Mouse (Mus musculus) A20 (cell line): ENCODE results near the gene Banp.
A peak's percentile ranks its signal among the peaks of the same experiment; 100 is the strongest.

Experiments
- DNase-seq: peaks from one replicate; pipeline ENCODE4 v3.0.0-alpha.2; 2011; ENCODE audit warnings: low read depth, low spot score

Banp gene

DNA sequence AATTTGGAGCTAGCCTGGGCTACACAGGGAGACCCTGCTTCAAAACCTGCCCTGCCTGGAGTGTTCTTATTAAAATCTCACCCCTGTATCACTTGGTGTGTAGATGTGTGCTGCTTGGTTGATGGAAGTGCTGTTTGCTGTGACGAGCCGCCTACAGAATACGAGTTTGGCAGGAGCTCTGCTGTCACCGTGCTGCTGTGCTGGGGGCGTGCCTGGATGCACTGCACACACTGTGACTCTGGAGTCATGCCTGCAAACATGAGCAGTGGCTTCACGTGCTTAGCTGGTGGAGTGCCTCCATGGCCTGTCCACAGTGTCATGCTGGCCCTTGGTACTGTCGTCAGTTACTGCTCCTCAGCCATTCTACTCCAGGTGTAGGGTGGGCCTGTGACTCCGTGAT, 109.4 kb downstream of the Banp start:
- no peak for DNase-seq

DNA sequence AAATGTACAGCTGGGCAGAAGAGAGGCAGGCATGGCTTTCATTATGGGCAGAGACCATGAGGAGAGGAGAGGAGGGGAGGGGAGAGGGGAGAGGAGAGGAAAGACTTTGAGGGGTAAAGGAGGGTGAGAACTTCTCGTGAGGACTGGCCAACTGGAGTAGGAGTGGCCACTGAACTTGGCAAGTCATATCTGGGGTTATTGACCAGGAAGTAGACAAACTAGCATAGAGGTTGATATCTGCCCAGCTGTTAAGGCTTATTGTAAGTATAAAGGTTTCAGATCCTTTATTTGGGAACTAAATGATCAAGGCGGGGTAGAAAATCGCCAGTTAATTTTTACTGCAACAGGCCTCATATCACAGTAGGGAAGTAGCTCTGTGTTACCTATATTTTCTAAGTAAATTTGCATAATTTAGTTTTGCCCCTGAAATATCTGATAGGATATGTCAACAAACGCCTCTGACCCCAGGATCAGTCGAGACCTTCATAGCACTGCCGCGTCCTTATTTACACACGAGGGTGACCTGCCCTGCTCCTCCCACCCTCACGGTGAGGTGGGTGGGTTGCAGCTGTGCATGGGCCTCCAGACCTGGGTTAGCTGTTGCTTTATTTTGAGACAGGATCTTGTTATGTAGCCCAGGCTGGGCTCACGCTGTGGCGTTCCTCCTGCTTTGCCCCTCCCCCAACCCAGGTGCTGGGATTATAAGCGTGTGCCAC, 113.1 kb downstream of the Banp start:
- peak; percentile 46 for DNase-seq

DNA sequence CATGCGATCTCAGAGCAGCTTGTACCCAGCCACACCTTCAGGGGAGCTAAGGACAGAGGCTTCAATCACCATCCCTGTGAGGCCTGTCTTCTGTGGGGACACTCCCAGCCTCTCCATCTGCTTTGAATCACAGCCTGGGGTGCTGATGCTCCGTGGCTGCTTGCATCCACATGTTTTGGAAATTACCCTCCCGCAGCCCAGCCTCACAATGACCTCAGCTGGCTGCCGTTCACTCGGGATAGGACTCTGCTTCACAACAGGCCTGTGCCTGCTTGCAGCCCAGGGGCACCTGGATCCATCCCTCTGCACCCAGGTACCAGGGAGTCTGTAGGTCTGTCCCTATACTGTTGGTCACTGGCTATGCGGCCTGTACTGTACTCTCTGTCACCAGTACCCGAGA, 114.8 kb downstream of the Banp start:
- no peak for DNase-seq

DNA sequence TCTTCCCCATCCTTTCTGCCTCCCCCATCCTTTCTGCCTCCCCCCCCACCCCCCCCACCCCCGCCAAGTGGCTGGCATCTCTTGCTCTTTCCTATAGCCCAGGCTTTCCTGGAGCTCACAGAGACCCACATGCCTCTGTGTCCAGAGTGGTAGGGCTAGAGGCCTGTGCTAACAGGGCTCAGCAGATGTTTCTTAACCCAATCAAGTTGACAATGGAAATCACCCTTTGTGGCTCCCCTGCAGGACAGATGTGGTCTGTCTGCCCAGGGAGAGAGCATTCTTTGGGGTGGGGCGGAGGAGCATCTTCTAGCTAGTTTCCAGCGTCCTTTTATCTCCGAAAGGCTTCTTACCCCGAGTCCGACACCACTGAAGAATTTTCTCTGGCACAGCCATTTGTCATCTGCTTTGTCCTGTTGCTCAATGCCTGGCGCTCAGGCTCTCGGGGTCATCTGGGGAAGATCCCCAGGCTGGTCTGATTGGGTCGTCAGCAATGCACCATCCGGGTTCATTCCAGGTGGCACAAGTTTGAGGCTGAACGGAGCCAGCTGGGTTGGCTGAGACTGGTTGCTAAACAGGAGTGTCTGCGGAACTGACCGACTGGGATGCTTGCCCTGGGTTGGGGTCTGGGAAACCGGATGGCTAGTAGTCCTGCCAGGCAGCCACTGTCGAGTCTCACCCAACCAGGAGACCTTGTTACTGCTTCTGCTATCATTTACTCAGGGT, 118.4 kb downstream of the Banp start:
- DNase-seq: no peak

DNA sequence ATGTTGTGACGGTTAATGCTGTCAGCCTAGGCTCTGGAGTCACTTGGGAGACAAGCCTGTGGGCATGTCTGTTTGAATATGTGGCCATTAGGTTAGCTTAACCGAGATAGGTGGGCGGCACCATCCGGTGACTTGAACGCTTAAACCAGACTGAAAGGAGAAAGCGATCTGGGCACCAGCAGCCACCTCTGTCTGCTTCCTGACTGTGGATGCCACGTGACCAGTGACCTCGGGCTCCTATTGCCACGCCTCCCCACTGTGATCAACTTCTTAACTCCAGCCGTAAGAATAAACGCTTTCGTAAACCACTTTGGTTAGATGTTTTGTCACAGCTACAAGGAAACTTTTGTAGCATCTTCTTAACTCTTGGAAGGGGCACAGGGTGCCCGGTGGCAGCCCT, 119.1 kb downstream of the Banp start:
- no peak for DNase-seq

DNA sequence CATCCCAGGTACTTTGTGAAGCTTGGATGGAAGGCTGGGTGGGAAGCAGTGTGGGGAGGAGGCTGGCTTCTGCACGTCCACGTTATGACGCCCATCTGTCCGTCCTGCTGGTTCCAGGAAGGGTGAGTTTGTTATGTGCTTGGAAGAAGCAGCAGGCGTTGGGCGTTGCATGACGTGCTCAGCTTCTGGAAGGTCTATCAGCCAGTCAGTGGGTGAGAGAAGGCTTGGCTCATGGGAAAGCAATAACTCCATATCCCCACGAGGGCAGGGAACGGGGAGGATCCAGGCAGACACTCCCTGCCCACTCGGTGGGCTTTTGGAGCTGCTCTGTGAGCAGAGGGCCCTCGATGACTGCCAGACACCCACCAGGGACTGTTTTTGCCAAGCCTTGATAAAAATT, 119.7 kb downstream of the Banp start:
- DNase-seq: no peak

DNA sequence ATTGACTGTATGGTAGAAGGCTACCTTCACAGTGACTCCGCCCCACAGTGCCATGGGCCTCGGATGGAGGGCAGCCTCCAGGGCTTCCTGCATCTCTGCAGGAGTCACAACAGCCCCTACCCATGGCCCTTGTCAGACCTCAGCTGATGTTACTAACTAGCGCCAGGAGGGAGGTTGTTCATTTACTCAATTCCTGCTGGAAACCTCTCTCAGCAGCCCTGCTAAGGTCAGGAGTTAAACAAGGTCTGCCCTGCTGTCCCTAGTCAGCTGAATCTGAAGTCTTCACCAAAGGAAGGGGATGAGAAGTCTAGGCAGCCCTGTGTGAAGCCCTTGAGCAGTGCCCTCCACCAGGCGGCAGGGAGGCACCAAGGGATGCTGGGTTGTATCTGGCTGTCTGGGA, 121.6 kb downstream of the Banp start:
- DNase-seq: no peak

DNA sequence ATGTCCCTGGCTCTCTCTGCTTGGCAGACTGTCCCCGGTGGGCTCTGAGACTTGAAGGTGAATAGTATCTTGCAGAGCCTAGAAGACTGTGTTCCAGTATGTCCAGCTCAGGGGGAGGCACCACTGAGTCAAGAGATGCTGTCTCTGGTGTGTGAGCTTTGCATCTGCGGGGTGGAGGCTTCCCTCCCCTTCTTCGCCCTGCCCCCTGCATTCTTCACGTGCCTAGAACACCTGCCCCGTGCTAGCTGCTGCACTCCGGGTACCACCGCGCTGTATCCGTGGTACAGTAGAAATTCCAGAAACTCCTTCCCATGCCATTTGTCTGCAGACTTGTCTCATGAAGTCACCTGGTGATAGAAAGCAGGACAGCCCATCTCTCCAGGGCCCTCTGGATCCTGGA, 124.4 kb downstream of the Banp start:
- no peak for DNase-seq

DNA sequence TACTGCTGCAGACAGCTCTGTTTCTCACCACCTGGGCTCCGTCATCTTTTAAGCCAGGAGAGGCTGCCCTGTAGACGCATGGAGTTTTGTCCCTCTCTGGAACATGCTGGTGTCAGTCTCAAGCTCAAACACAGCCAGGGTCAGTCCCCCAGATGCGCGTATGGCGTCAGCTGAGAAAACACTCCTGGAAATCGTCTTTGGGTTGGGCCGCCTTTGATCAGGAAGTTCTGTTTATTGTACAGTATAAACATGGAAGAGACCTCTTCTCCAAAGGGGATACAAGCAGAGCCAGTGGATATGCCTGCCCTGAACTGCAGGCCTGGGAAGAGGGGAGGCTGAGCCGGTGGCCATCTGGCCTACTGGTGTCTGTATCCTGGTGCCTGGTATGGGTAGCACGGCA, 124.9 kb downstream of the Banp start:
- DNase-seq: no peak

DNA sequence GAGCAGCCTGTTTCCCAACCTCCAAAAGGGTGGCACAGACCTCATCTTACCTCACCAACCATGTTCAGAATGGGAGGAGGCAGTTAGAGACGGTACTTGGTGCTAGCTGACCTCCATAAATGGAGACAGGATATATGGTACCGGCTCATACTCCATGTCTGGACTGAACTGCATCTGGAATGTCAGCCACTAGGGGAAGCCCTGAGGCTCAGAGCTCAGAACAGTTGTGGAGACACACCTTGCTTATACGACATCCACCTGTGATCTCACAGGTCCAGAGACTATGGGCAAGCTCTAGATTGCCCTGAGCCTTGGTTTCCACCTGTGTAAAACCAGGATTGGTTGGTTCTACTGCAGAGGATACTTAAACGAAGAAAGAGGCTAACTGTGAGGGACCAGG, 125.4 kb downstream of the Banp start:
- DNase-seq: no peak

DNA sequence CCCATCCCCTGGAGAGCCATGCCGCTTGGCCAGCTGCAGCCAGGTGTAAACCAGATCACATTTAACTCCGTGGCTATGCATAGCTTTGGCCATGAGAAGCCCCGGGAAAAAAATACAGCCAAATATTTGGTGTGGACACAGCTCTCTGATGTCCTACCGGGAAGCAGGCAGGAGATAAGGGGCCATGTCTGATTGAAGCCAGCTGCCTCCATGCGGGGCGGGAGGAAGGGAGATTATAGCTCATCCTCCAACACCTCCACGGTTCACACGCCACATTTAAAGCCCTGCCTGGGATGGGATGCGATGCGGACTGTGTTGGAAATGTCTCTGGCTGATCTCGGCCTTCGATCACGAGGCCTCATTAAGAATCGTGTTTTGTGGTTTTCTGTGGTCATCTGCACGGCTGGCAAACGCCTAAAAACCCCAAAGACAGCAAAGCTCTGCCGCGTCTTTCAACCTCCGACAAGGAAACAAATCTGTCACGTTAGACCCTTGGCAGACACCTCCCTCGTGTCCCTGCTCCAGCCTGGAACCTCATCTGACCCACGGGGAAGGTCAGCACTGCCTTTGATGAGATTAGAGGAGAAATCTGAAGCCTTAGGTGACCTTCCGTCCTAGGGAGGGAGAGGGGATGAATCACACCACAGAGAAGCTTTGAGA, 126.8 kb downstream of the Banp start:
- DNase-seq: no peak

DNA sequence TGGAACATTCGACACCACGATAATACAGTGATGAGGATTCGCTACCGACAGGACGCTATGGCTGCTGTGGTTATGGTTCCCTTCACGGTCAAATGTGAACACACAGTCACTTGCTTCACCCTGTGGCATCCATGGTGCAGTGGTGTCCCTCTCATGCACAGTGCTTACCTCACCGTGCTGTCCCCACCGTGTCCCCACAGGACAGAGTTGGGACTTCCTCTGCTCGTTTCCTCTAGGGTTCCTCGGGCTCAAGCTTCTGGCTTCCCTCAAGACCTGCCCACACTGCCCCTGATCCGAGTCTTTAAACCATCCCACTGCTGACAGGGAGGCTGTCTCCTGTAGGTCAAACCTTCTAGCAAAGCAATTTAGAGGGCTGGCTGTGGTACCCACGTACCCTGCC, 128.8 kb downstream of the Banp start:
- no peak for DNase-seq
